Comparison of ENCODE assay signal across 21 mouse cellular contexts in genomic region chr16:5093285-5093684, GRCm38 (mm10). TPM values are rescaled to one million over a fixed set of nuclear protein-coding genes. Genes with fewer than 3 reads are reported as not detected.
A peak's percentile ranks its signal among the peaks of the same experiment; 100 is the strongest.
DNase-seq lines count a peak whose midpoint lies in the region; ATAC-seq and TF ChIP-seq lines count a peak whose summit lies in the region.
"Had no signal": no experiment of that assay in that cellular context is flagged by ENCODE, and none has a peak within 500 bp of the region (broad histone marks: within the 10 kb centered on the region; RNA-seq: fewer than 3 reads in every experiment).

No protein-coding gene starts in this region.

- H3K9ac ChIP-seq in forebrain, embryonic 15.5 days (replicated peaks) = no peak overlapping the region
- H3K9ac ChIP-seq: forebrain, postnatal 0 days; hindbrain, embryonic 13.5 days; liver, embryonic 15.5 days had no signal

- no peak for ATAC-seq in forebrain, embryonic 15.5 days (replicated peaks)
- ATAC-seq: forebrain, postnatal 0 days had no signal

- no peak for TF ChIP-seq POLR2A in kidney, adult 2 months (IDR thresholded peaks at IDR 0.05; ENCODE audit: low read depth, low read length)

- DNase-seq in kidney, adult 2 months = peak; percentile 52
- DNase-seq in kidney, postnatal 10 days = no peak
- DNase-seq in 416B (ENCODE audit: low read depth) = peak; percentile 18
- peak; percentile 80 for DNase-seq in fat pad, adult 2 months (ENCODE audit: extremely low read depth, low read depth, low spot score)
- DNase-seq in kidney, postnatal 36 days = peak; percentile 29 to 50
- DNase-seq in urinary bladder, postnatal 4 days (ENCODE audit: low spot score in 2 of 2) = no peak
- DNase-seq: adrenal gland, postnatal 14 days; cerebellum, adult 2 months; cerebellum, postnatal 36 days; forebrain, postnatal 0 days; gastrocnemius, postnatal 36 days; liver; midbrain, embryonic 14.5 days; thymus, postnatal 25 days had no signal

- H3K4me3 ChIP-seq in kidney, adult 2 months (ENCODE audit: insufficient read depth, low read depth, low read length) = no peak overlapping the region
- no peak overlapping the region for H3K4me3 ChIP-seq in forebrain, embryonic 15.5 days
- H3K4me3 ChIP-seq: forebrain, embryonic 10.5 days; hindbrain, embryonic 13.5 days; limb, embryonic 10.5 days; liver, embryonic 15.5 days had no signal

- WGBS in kidney, adult 2 months = 46% methylated on average over 5 of the region's 5 CpGs
- WGBS in forebrain, embryonic 15.5 days = 95% methylated on average over 5 of the region's 5 CpGs

- H3K27ac ChIP-seq in kidney, adult 2 months (ENCODE audit: insufficient read depth, low read depth, low read length) = no peak overlapping the region
- no peak overlapping the region for H3K27ac ChIP-seq in forebrain, embryonic 15.5 days (replicated peaks)
- H3K27ac ChIP-seq: forebrain, embryonic 10.5 days; hindbrain, embryonic 13.5 days; limb, embryonic 10.5 days; liver, embryonic 15.5 days had no signal

- H3K4me2 ChIP-seq in forebrain, embryonic 15.5 days (replicated peaks) = no peak overlapping the region
- H3K4me2 ChIP-seq: hindbrain, embryonic 13.5 days; liver, embryonic 15.5 days had no signal

- H3K27me3 ChIP-seq in kidney, adult 2 months (replicated peaks; ENCODE audit: control insufficient read depth, insufficient read depth, low read length) = no peaks in the 10 kb centered on the region
- H3K27me3 ChIP-seq in forebrain, embryonic 15.5 days = no peaks in the 10 kb centered on the region
- H3K27me3 ChIP-seq: hindbrain, embryonic 13.5 days; liver, embryonic 15.5 days had no signal

- no peaks in the 10 kb centered on the region for H3K9me3 ChIP-seq in forebrain, embryonic 15.5 days
- H3K9me3 ChIP-seq: forebrain, embryonic 10.5 days; hindbrain, embryonic 13.5 days; limb, embryonic 10.5 days; liver, embryonic 15.5 days had no signal

- no peak for TF ChIP-seq CTCF in kidney, adult 2 months (conservative IDR thresholded peaks at IDR 0.05; ENCODE audit: insufficient read depth, insufficient read length, low read depth, low read length)

- no peaks in the 10 kb centered on the region for H3K36me3 ChIP-seq in kidney, adult 2 months (ENCODE audit: control insufficient read depth, insufficient read depth, low read length)
- H3K36me3 ChIP-seq in forebrain, embryonic 15.5 days = peaks cover 5% of the 10 kb centered on the region; the same call in 1 of the 2 replicates
- H3K36me3 ChIP-seq: liver, embryonic 15.5 days had no signal

- H3K4me1 ChIP-seq in kidney, adult 2 months (ENCODE audit: control insufficient read depth, insufficient read depth, low read length) = no peaks in the 10 kb centered on the region
- no peaks in the 10 kb centered on the region for H3K4me1 ChIP-seq in forebrain, embryonic 15.5 days
- H3K4me1 ChIP-seq: forebrain, embryonic 10.5 days; hindbrain, embryonic 13.5 days; limb, embryonic 10.5 days; liver, embryonic 15.5 days had no signal

RNA-seq across cellular contexts. Expression of gene Ppl, which starts 38.9 kb away (rescaled TPM):
- 3.3 and 3.9 TPM in 2 replicates for polyA plus RNA-seq in kidney, adult 2 months (2012; rRNA removed)
- 0.19 TPM in 2 replicates for polyA plus RNA-seq in forebrain, embryonic 15.5 days (2015; fragmentation: Nextera tagmentation; extraction: Ambion mirVana)

RNA-seq across cellular contexts. Expression of gene Ubn1, which starts 43.4 kb away (rescaled TPM):
- 22.9 and 28.7 TPM in 2 replicates for polyA plus RNA-seq in kidney, adult 2 months (2012; rRNA removed)
- polyA plus RNA-seq in forebrain, embryonic 15.5 days (2015; fragmentation: Nextera tagmentation; extraction: Ambion mirVana) = 17.8 and 18.3 TPM in 2 replicates

RNA-seq across cellular contexts. Expression of gene Glyr1, which starts 43.6 kb away (rescaled TPM):
- 76.1 and 85.6 TPM in 2 replicates for polyA plus RNA-seq in kidney, adult 2 months (2012; rRNA removed)
- 192 and 196 TPM in 2 replicates for polyA plus RNA-seq in forebrain, embryonic 15.5 days (2015; fragmentation: Nextera tagmentation; extraction: Ambion mirVana)

RNA-seq across cellular contexts. Expression of gene Sec14l5, which starts 53.6 kb away (rescaled TPM):
- polyA plus RNA-seq in kidney, adult 2 months (2012; rRNA removed) = 0.07 and 0.34 TPM in 2 replicates
- polyA plus RNA-seq in forebrain, embryonic 15.5 days (2015; fragmentation: Nextera tagmentation; extraction: Ambion mirVana) = 0.06 and 0.11 TPM in 2 replicates
- polyA plus RNA-seq: large intestine, adult 2 months; limb, embryonic 10.5 days; liver, embryonic 15.5 days; small intestine, adult 2 months had no signal

Comparison
In these comparisons a context has a peak if more than half of its experiments do, and no peak if none do; other contexts are left out.
1. DNase-seq: peak in kidney, adult 2 months (single experiment), 416B (single experiment), fat pad, adult 2 months (single experiment) and kidney, postnatal 36 days (2 of 2); none in kidney, postnatal 10 days (single experiment) and urinary bladder, postnatal 4 days (0 of 2).